Comparison of ENCODE assay signal across 9 mouse cellular contexts in the genomic region with DNA sequence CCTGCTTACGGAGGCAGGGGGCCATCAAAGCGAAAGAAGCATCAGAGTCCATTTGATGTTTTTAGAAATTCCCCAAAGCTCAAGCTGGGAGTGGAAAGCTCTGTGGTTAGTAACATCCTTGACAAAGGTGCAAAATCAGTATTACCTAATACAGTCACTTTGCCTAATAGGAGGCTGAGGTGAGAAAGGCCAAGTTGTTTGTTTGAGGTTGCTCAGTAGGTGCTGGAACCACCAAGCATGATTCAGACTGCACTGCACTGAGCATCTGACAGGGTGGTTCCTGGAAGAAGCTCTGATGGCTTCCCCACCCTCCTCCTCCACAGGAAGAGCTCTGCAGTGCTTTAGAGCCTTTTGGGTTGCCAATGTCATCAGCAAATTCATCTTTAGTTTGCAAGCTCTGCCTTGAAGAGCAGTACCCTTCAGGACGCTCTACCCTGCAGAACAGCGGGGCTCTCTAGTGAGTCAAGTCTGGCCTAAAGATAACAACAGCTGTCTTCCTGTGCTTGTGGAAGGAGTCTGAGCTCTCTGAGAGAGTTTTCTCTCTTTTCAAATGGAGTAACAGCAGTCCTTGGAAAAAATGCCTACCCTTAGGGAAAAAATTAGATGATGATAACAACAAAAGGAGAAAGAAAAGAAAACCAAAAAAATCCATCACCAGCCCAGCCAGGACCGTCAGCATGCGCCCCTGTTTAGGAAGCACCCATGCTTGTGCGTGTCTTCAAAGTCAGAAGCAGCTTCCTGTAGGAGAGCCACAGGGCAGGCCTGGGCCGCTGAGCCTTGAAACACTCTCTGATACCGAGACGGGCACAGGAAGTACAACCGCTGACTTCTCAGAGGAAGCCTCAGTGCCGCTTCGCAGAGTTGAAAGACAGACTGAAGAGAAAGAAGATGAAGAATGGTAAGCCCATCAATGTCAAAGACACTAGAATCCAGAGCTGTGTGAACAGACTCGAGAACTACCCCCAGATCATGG.
DNase-seq lines count a peak whose midpoint lies in the region; ATAC-seq and TF ChIP-seq lines count a peak whose summit lies in the region.
"Had no signal": no experiment of that assay in that cellular context is flagged by ENCODE, and none has a peak within 500 bp of the region (broad histone marks: within the 10 kb centered on the region; RNA-seq: fewer than 3 reads in every experiment).

No protein-coding gene starts in this region.

- H3K4me1 ChIP-seq in intestine, embryonic 14.5 days (replicated peaks; ENCODE audit: control insufficient read depth, insufficient read depth, low read length) = no peaks in the 10 kb centered on the region
- H3K4me1 ChIP-seq in intestine, embryonic 15.5 days (replicated peaks) = no peaks in the 10 kb centered on the region
- H3K4me1 ChIP-seq in cerebellum, adult 2 months (ENCODE audit: control insufficient read depth, insufficient read depth, low read length) = no peaks in the 10 kb centered on the region

- H3K27me3 ChIP-seq in intestine, embryonic 14.5 days (replicated peaks; ENCODE audit: control insufficient read depth, insufficient read depth, low read length) = no peaks in the 10 kb centered on the region
- no peaks in the 10 kb centered on the region for H3K27me3 ChIP-seq in intestine, embryonic 15.5 days (replicated peaks)
- H3K27me3 ChIP-seq in cerebellum, adult 2 months (ENCODE audit: control insufficient read depth, insufficient read depth, low read length) = no peaks in the 10 kb centered on the region
- H3K27me3 ChIP-seq: forebrain, embryonic 13.5 days had no signal

- no peak for TF ChIP-seq CTCF in cerebellum, adult 2 months (IDR thresholded peaks at IDR 0.05; ENCODE audit: borderline replicate concordance, insufficient read depth, low read depth, low read length)

- no peaks in the 10 kb centered on the region for H3K36me3 ChIP-seq in intestine, embryonic 14.5 days (ENCODE audit: control insufficient read depth, insufficient read depth, low read length)
- H3K36me3 ChIP-seq in intestine, embryonic 15.5 days = no peaks in the 10 kb centered on the region

- no peak overlapping the region for H3K27ac ChIP-seq in intestine, embryonic 14.5 days (ENCODE audit: low read depth)
- H3K27ac ChIP-seq in intestine, embryonic 15.5 days = no peak overlapping the region
- no peak overlapping the region for H3K27ac ChIP-seq in cerebellum, adult 2 months (ENCODE audit: insufficient read depth, low read length)
- H3K27ac ChIP-seq: forebrain, embryonic 13.5 days had no signal

- ATAC-seq in intestine, embryonic 14.5 days (replicated peaks; ENCODE audit: low FRiP score, low TSS enrichment, low read depth) = no peak
- no peak for ATAC-seq in intestine, embryonic 15.5 days
- ATAC-seq in megakaryocyte-erythroid progenitor cell, adult 5-6 weeks (replicated peaks; ENCODE audit: low FRiP score, low TSS enrichment, poor library complexity, severe bottlenecking) = peak; percentile 72
- ATAC-seq: forebrain, embryonic 13.5 days had no signal

- H3K9ac ChIP-seq in intestine, embryonic 14.5 days (ENCODE audit: low read length) = no peak overlapping the region
- no peak overlapping the region for H3K9ac ChIP-seq in intestine, embryonic 15.5 days
- H3K9ac ChIP-seq: forebrain, embryonic 13.5 days had no signal

- peak; percentile 39 for DNase-seq in intestine, embryonic 14.5 days (ENCODE audit: low spot score)
- peak; percentile 90 for DNase-seq in induced T-regulatory cell, adult 2 months (ENCODE audit: low read depth)
- DNase-seq in thymus, postnatal 10 days (ENCODE audit: low spot score in 2 of 2) = peak; percentile 60 to 66
- DNase-seq in right cerebral cortex, postnatal 10 days (ENCODE audit: low spot score in 2 of 2) = no peak
- no peak for DNase-seq in cerebellum, adult 2 months
- DNase-seq in cerebellum, adult 18-20 months = no peak

- no peak overlapping the region for H3K4me3 ChIP-seq in intestine, embryonic 14.5 days (ENCODE audit: low read depth, low read length)
- no peak overlapping the region for H3K4me3 ChIP-seq in intestine, embryonic 15.5 days (replicated peaks)
- no peak overlapping the region for H3K4me3 ChIP-seq in cerebellum, adult 2 months (replicated peaks; ENCODE audit: insufficient read depth, low read depth, low read length)
- H3K4me3 ChIP-seq: forebrain, embryonic 13.5 days had no signal

- TF ChIP-seq POLR2A in cerebellum, adult 2 months (IDR thresholded peaks at IDR 0.05; ENCODE audit: borderline replicate concordance, insufficient read depth, low read length) = no peak

- no peak overlapping the region for H3K4me2 ChIP-seq in intestine, embryonic 14.5 days (ENCODE audit: low read length)
- no peak overlapping the region for H3K4me2 ChIP-seq in intestine, embryonic 15.5 days (replicated peaks)
- H3K4me2 ChIP-seq: forebrain, embryonic 13.5 days had no signal

- 73% methylated on average over 14 of the region's 14 CpGs for whole genome bisulfite sequencing in intestine, embryonic 14.5 days
- WGBS in intestine, embryonic 15.5 days = 80% methylated on average over 14 of the region's 14 CpGs
- 85% methylated on average over 14 of the region's 14 CpGs for WGBS in cerebellum, adult 2 months

- no peaks in the 10 kb centered on the region for H3K9me3 ChIP-seq in intestine, embryonic 14.5 days (ENCODE audit: control insufficient read depth, low read length)
- H3K9me3 ChIP-seq in intestine, embryonic 15.5 days = no peaks in the 10 kb centered on the region
- H3K9me3 ChIP-seq: forebrain, embryonic 13.5 days had no signal

Comparison
In these comparisons a context has a peak if more than half of its experiments do, and no peak if none do; other contexts are left out.
1. DNase-seq: peak in intestine, embryonic 14.5 days (single experiment), induced T-regulatory cell, adult 2 months (single experiment) and thymus, postnatal 10 days (2 of 2); none in right cerebral cortex, postnatal 10 days (0 of 2), cerebellum, adult 2 months (0 of 2) and cerebellum, adult 18-20 months (0 of 2).